Mouse (Mus musculus): ENCODE results near the gene Pcna. TPM values are rescaled to one million over a fixed set of nuclear protein-coding genes. Genes with fewer than 3 reads are reported as not detected.

The Pcna gene
- total RNA-seq (2014; rRNA removed), result 111 and 118 TPM in 2 replicates
- 90.8 and 91.0 TPM in 2 replicates for polyA plus RNA-seq (2015; fragmentation: Nextera tagmentation; extraction: Ambion mirVana)

GRCm38 (mm10) chr2:132252542-132253528, at the start of gene Pcna:
Gene Pcna (minus strand): TSS chr2:132253314.
- no peak for TF ChIP-seq CTCF (IDR thresholded peaks at IDR 0.05)
- Histone ChIP-seq H3K4me2 (ENCODE audit: low read depth, low read length, poor library complexity, severe bottlenecking) (peak within 1 kb of the TSS; percentile 74), H3K4me1 (ENCODE audit: insufficient read depth, low read length) (no peaks in the 10 kb centered on the region; the same call in 1 of the 2 replicates), H3K27me3 (ENCODE audit: insufficient read depth, low read length) (no peaks in the 10 kb centered on the region), H3K9ac (replicated peaks; ENCODE audit: low read length, poor library complexity, severe bottlenecking) (peak within 1 kb of the TSS; percentile 42), H3K36me3 (ENCODE audit: insufficient read depth, low read length) (no peaks in the 10 kb centered on the region), H3K4me3 (ENCODE audit: low read depth, low read length) (peak within 1 kb of the TSS; percentile 54), H3K9me3 (ENCODE audit: low read length) (no peaks in the 10 kb centered on the region), H3K27ac (ENCODE audit: low read depth, low read length) (peak within 1 kb of the TSS; percentile 62)
- ATAC-seq (ENCODE audit: low FRiP score) (peak; percentile 100), DNase-seq (ENCODE audit: low spot score) (peak; percentile 98)
- under 1% methylated on average over 77 of the region's 79 CpGs for WGBS

- H3K4me3 ChIP-seq (ENCODE audit: low read depth, low read length), result no peak overlapping the region
- H3K4me1 ChIP-seq (ENCODE audit: insufficient read depth, low read length), result no peaks in the 10 kb centered on the region
- H3K27ac ChIP-seq (ENCODE audit: low read depth, low read length), result no peak overlapping the region
- H3K9ac ChIP-seq (replicated peaks; ENCODE audit: low read length, poor library complexity, severe bottlenecking), result no peak overlapping the region
- DNase-seq (ENCODE audit: low spot score), result no peak
- WGBS, result 98% methylated on average over 4 of the region's 4 CpGs
- H3K4me2 ChIP-seq (ENCODE audit: low read depth, low read length, poor library complexity, severe bottlenecking), result no peak overlapping the region
- ATAC-seq (ENCODE audit: low FRiP score), result no peak
- TF ChIP-seq CTCF (IDR thresholded peaks at IDR 0.05), result no peak
- H3K9me3 ChIP-seq (ENCODE audit: low read length), result no peaks in the 10 kb centered on the region
- H3K36me3 ChIP-seq (ENCODE audit: insufficient read depth, low read length), result peaks cover 72% of the 10 kb centered on the region
- no peaks in the 10 kb centered on the region for H3K27me3 ChIP-seq (ENCODE audit: insufficient read depth, low read length)
Measured at GRCm38 (mm10) chr2:132301436-132301835, 48.3 kb upstream of the Pcna start.

- no peak for TF ChIP-seq CTCF (IDR thresholded peaks at IDR 0.05)
- Histone ChIP-seq H3K36me3 (ENCODE audit: insufficient read depth, low read length) (peaks cover 67% of the 10 kb centered on the region), H3K9me3 (ENCODE audit: low read length) (no peaks in the 10 kb centered on the region), H3K4me3 (ENCODE audit: low read depth, low read length) (no peak overlapping the region), H3K27me3 (ENCODE audit: insufficient read depth, low read length) (no peaks in the 10 kb centered on the region), H3K9ac (replicated peaks; ENCODE audit: low read length, poor library complexity, severe bottlenecking) (no peak overlapping the region), H3K4me2 (ENCODE audit: low read depth, low read length, poor library complexity, severe bottlenecking) (no peak overlapping the region), H3K4me1 (ENCODE audit: insufficient read depth, low read length) (no peaks in the 10 kb centered on the region), H3K27ac (ENCODE audit: low read depth, low read length) (no peak overlapping the region)
- DNase-seq (ENCODE audit: low spot score) (no peak), ATAC-seq (ENCODE audit: low FRiP score) (no peak)
- WGBS, result 95% methylated on average over 4 of the region's 4 CpGs
Measured at GRCm38 (mm10) chr2:132298250-132298649, 45.1 kb upstream of the Pcna start.

- ATAC-seq (ENCODE audit: low FRiP score) (no peak), DNase-seq (ENCODE audit: low spot score) (no peak)
- no peak overlapping the region for H3K27ac ChIP-seq (ENCODE audit: low read depth, low read length)
- WGBS, result 94% methylated on average over 10 of the region's 10 CpGs
- no peaks in the 10 kb centered on the region for H3K27me3 ChIP-seq (ENCODE audit: insufficient read depth, low read length)
- H3K4me2 ChIP-seq (ENCODE audit: low read depth, low read length, poor library complexity, severe bottlenecking), result no peak overlapping the region
- no peak overlapping the region for H3K4me3 ChIP-seq (ENCODE audit: low read depth, low read length)
- TF ChIP-seq CTCF (IDR thresholded peaks at IDR 0.05), result no peak
- no peaks in the 10 kb centered on the region for H3K9me3 ChIP-seq (ENCODE audit: low read length)
- H3K36me3 ChIP-seq (ENCODE audit: insufficient read depth, low read length), result peaks cover 38% of the 10 kb centered on the region
- no peak overlapping the region for H3K9ac ChIP-seq (replicated peaks; ENCODE audit: low read length, poor library complexity, severe bottlenecking)
- 0 out of 2 replicates have a peak, but pooled peaks cover 7% of the 10 kb centered on the region for H3K4me1 ChIP-seq (ENCODE audit: insufficient read depth, low read length)
Measured at GRCm38 (mm10) chr2:132293694-132294450, 40.8 kb upstream of the Pcna start.

- WGBS, result 17% methylated on average over 4 of the region's 4 CpGs
- H3K9me3 ChIP-seq (ENCODE audit: low read length), result no peaks in the 10 kb centered on the region
- 0 out of 2 replicates have a peak, but pooled peaks cover 7% of the 10 kb centered on the region for H3K4me1 ChIP-seq (ENCODE audit: insufficient read depth, low read length)
- no peak for TF ChIP-seq CTCF (IDR thresholded peaks at IDR 0.05)
- ATAC-seq (ENCODE audit: low FRiP score) (peak; percentile 39; the same call in 1 of the 2 replicates), DNase-seq (ENCODE audit: low spot score) (peak; percentile 30)
- peak overlapping the region; percentile 47 for H3K27ac ChIP-seq (ENCODE audit: low read depth, low read length)
- peaks cover 21% of the 10 kb centered on the region for H3K36me3 ChIP-seq (ENCODE audit: insufficient read depth, low read length)
- no peaks in the 10 kb centered on the region for H3K27me3 ChIP-seq (ENCODE audit: insufficient read depth, low read length)
- H3K4me3 ChIP-seq (ENCODE audit: low read depth, low read length), result no peak overlapping the region
- no peak overlapping the region for H3K4me2 ChIP-seq (ENCODE audit: low read depth, low read length, poor library complexity, severe bottlenecking)
- H3K9ac ChIP-seq (replicated peaks; ENCODE audit: low read length, poor library complexity, severe bottlenecking), result no peak overlapping the region
Measured at GRCm38 (mm10) chr2:132292083-132292482, 39.0 kb upstream of the Pcna start.
